Mouse (Mus musculus) brain, embryonic 14.5 days (tissue): ENCODE data around the gene Foxf2. TPM values are rescaled to one million over a fixed set of nuclear protein-coding genes. Genes with fewer than 3 reads are reported as not detected.

Source experiments
- DNase-seq: peaks from one replicate; pipeline ENCODE4 v3.0.0-alpha.2; 2011; ENCODE audit warnings: low read depth
- CTCF ChIP-seq: fragments of 200-500 bp; IDR thresholded peaks from 2 replicates; pipeline ENCODE4 v1.5.1; 2012; ENCODE audit warnings: inconsistent platforms, mild to moderate bottlenecking, moderate library complexity, borderline replicate concordance; ENCODE audit not compliant: insufficient read depth, insufficient read length; ENCODE audit errors: extremely low read depth
- POLR2A ChIP-seq: fragments of 200-500 bp; IDR thresholded peaks from 2 replicates; pipeline ENCODE4 v1.6.1; 2012; ENCODE audit warnings: mild to moderate bottlenecking, inconsistent platforms, borderline replicate concordance; ENCODE audit not compliant: poor library complexity, insufficient read depth, insufficient read length, severe bottlenecking; ENCODE audit errors: extremely low read depth
- polyA plus RNA-seq: library from polyadenylated mRNA; depleted of rRNA; stranded (reverse); fragments of >200 nt; gene quantifications from 2 replicates; pipeline ENCODE4 v1.2.3, GENCODE M21; 2012; rRNA removed

Foxf2 gene
- 10.9 and 12.5 TPM in 2 replicates for polyA plus RNA-seq

GRCm38 (mm10) chr13:31625333-31626101 is at the start of gene Foxf2:
Foxf2 (plus strand) TSS chr13:31625816.
- no peak for DNase-seq
- TF ChIP-seq POLR2A: no peak

GRCm38 (mm10) chr13:31576696-31577095 is 48.9 kb upstream of the Foxf2 start:
- TF ChIP-seq CTCF: no peak
- no peak for TF ChIP-seq POLR2A
- DNase-seq: no peak

- DNase-seq: peak; percentile 35
- TF ChIP-seq CTCF (no peak), POLR2A (no peak)
These were observed 48.0 kb upstream of the Foxf2 start for GRCm38 (mm10) chr13:31577576-31577975.

- DNase-seq: peak; percentile 59
- no peak for TF ChIP-seq POLR2A
- TF ChIP-seq CTCF: no peak
These were observed 47.2 kb upstream of the Foxf2 start for GRCm38 (mm10) chr13:31578389-31578788.

- TF ChIP-seq POLR2A (no peak), CTCF (no peak)
- no peak for DNase-seq
These were observed 45.8 kb upstream of the Foxf2 start for GRCm38 (mm10) chr13:31579866-31580265.

- no peak for DNase-seq
- no peak for TF ChIP-seq POLR2A
- TF ChIP-seq CTCF: no peak
These were observed 38.3 kb upstream of the Foxf2 start for GRCm38 (mm10) chr13:31587341-31587740.

- TF ChIP-seq CTCF: no peak
- no peak for TF ChIP-seq POLR2A
- no peak for DNase-seq
These were observed 26.0 kb upstream of the Foxf2 start for GRCm38 (mm10) chr13:31599576-31599975.

GRCm38 (mm10) chr13:31603964-31604363 is 21.7 kb upstream of the Foxf2 start:
- DNase-seq: no peak
- TF ChIP-seq POLR2A (no peak), CTCF (no peak)

- no peak for TF ChIP-seq POLR2A
- no peak for TF ChIP-seq CTCF
- DNase-seq: no peak
These were observed 10.7 kb upstream of the Foxf2 start for GRCm38 (mm10) chr13:31614724-31615465.

GRCm38 (mm10) chr13:31615561-31616165 is 10.0 kb upstream of the Foxf2 start:
- peak; percentile 57 for DNase-seq

GRCm38 (mm10) chr13:31618001-31618400 is 7.6 kb upstream of the Foxf2 start:
- DNase-seq: no peak
- TF ChIP-seq CTCF (no peak), POLR2A (no peak)

More at GRCm38 (mm10) chr13:31615561-31616165, 10.0 kb upstream of the Foxf2 start:
- TF ChIP-seq POLR2A (no peak), CTCF (no peak)

- peak; percentile 89 for TF ChIP-seq CTCF
- no peak for TF ChIP-seq POLR2A
- peak; percentile 82 for DNase-seq
These were observed 7.2 kb upstream of the Foxf2 start for GRCm38 (mm10) chr13:31618416-31618815.
